10 mouse cellular contexts compared by ENCODE assay signal in genomic region chr9:53829866-53830209, GRCm38 (mm10). TPM values are rescaled to one million over a fixed set of nuclear protein-coding genes. Genes with fewer than 3 reads are reported as not detected.
DNase-seq lines count a peak whose midpoint lies in the region; ATAC-seq lines count a peak whose summit lies in the region.
"Had no signal": no experiment of that assay in that cellular context is flagged by ENCODE, and none has a peak within 500 bp of the region (broad histone marks: within the 10 kb centered on the region; RNA-seq: fewer than 3 reads in every experiment).

No protein-coding gene starts in this region.

- peak overlapping the region; percentile 62 for H3K4me2 ChIP-seq in kidney, embryonic 14.5 days (replicated peaks; ENCODE audit: low read depth, low read length)
- peak overlapping the region; percentile 64 for H3K4me2 ChIP-seq in hindbrain, embryonic 15.5 days
- peak overlapping the region; percentile 64 for H3K4me2 ChIP-seq in midbrain, embryonic 15.5 days

- no peaks in the 10 kb centered on the region for H3K36me3 ChIP-seq in kidney, embryonic 14.5 days (ENCODE audit: control insufficient read depth, insufficient read depth, low read length)
- no peaks in the 10 kb centered on the region for H3K36me3 ChIP-seq in embryonic facial prominence, embryonic 10.5 days (replicated peaks)
- H3K36me3 ChIP-seq in hindbrain, embryonic 15.5 days = no peaks in the 10 kb centered on the region
- H3K36me3 ChIP-seq in midbrain, embryonic 15.5 days (replicated peaks) = no peaks in the 10 kb centered on the region

- peak overlapping the region; percentile 44 for H3K4me3 ChIP-seq in kidney, embryonic 14.5 days (ENCODE audit: low read length)
- peak overlapping the region; percentile 55 for H3K4me3 ChIP-seq in embryonic facial prominence, embryonic 10.5 days
- peak overlapping the region; percentile 45 for H3K4me3 ChIP-seq in hindbrain, embryonic 15.5 days
- peak overlapping the region; percentile 51 for H3K4me3 ChIP-seq in midbrain, embryonic 15.5 days

- H3K9me3 ChIP-seq in kidney, embryonic 14.5 days (ENCODE audit: control insufficient read depth, low read length) = no peaks in the 10 kb centered on the region
- H3K9me3 ChIP-seq in embryonic facial prominence, embryonic 10.5 days = no peaks in the 10 kb centered on the region
- H3K9me3 ChIP-seq in hindbrain, embryonic 15.5 days = no peaks in the 10 kb centered on the region
- H3K9me3 ChIP-seq in midbrain, embryonic 15.5 days = no peaks in the 10 kb centered on the region

- peak overlapping the region; percentile 51; the same call in 1 of the 2 replicates for H3K9ac ChIP-seq in kidney, embryonic 14.5 days (ENCODE audit: low read depth, low read length)
- peak overlapping the region; percentile 57 for H3K9ac ChIP-seq in hindbrain, embryonic 15.5 days
- H3K9ac ChIP-seq in midbrain, embryonic 15.5 days = peak overlapping the region; percentile 61

- 0 out of 2 replicates have a peak, but pooled peaks cover 3% of the 10 kb centered on the region for H3K27me3 ChIP-seq in kidney, embryonic 14.5 days (ENCODE audit: control insufficient read depth, insufficient read depth, low read length)
- H3K27me3 ChIP-seq in embryonic facial prominence, embryonic 10.5 days (replicated peaks; ENCODE audit: low read depth, poor library complexity, severe bottlenecking) = peaks cover 8% of the 10 kb centered on the region; the same call in 1 of the 2 replicates
- no peaks in the 10 kb centered on the region for H3K27me3 ChIP-seq in hindbrain, embryonic 15.5 days
- no peaks in the 10 kb centered on the region for H3K27me3 ChIP-seq in midbrain, embryonic 15.5 days (replicated peaks)

- no peak for DNase-seq in kidney, postnatal 10 days
- no peak for DNase-seq in embryonic facial prominence, embryonic 10.5 days (ENCODE audit: low spot score)
- DNase-seq in cerebellum, postnatal 14 days = no peak
- no peak for DNase-seq in cerebellum, postnatal 25 days
- no peak for DNase-seq in ovary, postnatal 10 days (ENCODE audit: low spot score)
- DNase-seq: gastrocnemius, postnatal 14 days had no signal

- WGBS in kidney, embryonic 14.5 days = 37% methylated on average over 2 of the region's 2 CpGs
- 40% methylated on average over 2 of the region's 2 CpGs for WGBS in embryonic facial prominence, embryonic 10.5 days
- WGBS in hindbrain, embryonic 15.5 days = 36% methylated on average over 2 of the region's 2 CpGs
- WGBS in midbrain, embryonic 15.5 days = 28% methylated on average over 2 of the region's 2 CpGs

- no peak for ATAC-seq in kidney, embryonic 14.5 days (ENCODE audit: low FRiP score, low TSS enrichment)
- peak; percentile 73 for ATAC-seq in hindbrain, embryonic 15.5 days (ENCODE audit: low FRiP score, low read depth)
- ATAC-seq in midbrain, embryonic 15.5 days (replicated peaks) = peak; percentile 78
- ATAC-seq: Patski had no signal

- H3K4me1 ChIP-seq in kidney, embryonic 14.5 days (ENCODE audit: control insufficient read depth, insufficient read depth, low read length) = no peaks in the 10 kb centered on the region
- H3K4me1 ChIP-seq in embryonic facial prominence, embryonic 10.5 days = no peaks in the 10 kb centered on the region
- H3K4me1 ChIP-seq in hindbrain, embryonic 15.5 days (replicated peaks) = peaks cover 4% of the 10 kb centered on the region; the same call in 1 of the 2 replicates
- H3K4me1 ChIP-seq in midbrain, embryonic 15.5 days = peaks cover 3% of the 10 kb centered on the region; the same call in 1 of the 2 replicates

- H3K27ac ChIP-seq in kidney, embryonic 14.5 days (ENCODE audit: low read depth, low read length) = no peak overlapping the region
- H3K27ac ChIP-seq in embryonic facial prominence, embryonic 10.5 days (replicated peaks) = peak overlapping the region; percentile 31
- H3K27ac ChIP-seq in hindbrain, embryonic 15.5 days (replicated peaks) = peak overlapping the region; percentile 81
- peak overlapping the region; percentile 78 for H3K27ac ChIP-seq in midbrain, embryonic 15.5 days

RNA-seq across cellular contexts. Expression of gene Sln, which starts 20.1 kb away (rescaled TPM):
- polyA plus RNA-seq in kidney, embryonic 14.5 days (2014; fragmentation: Nextera tagmentation; extraction: Ambion mirVana) = 0.39 and 0.49 TPM in 2 replicates
- 0.22 TPM in 1 of 2 replicates, not detected in the other for polyA plus RNA-seq in embryonic facial prominence, embryonic 10.5 days (2016; fragmentation: Nextera tagmentation; extraction: Ambion mirVana)
- polyA plus RNA-seq in hindbrain, embryonic 15.5 days (2015; fragmentation: Nextera tagmentation; extraction: Ambion mirVana) = 0.14 and 0.20 TPM in 2 replicates
- 0.26 TPM in 1 of 2 replicates, not detected in the other for polyA plus RNA-seq in midbrain, embryonic 15.5 days (2015; fragmentation: Nextera tagmentation; extraction: Ambion mirVana)
- polyA plus RNA-seq: Patski had no signal

RNA-seq across cellular contexts. Expression of gene Slc35f2, which starts 58.5 kb away (rescaled TPM):
- polyA plus RNA-seq in kidney, embryonic 14.5 days (2014; fragmentation: Nextera tagmentation; extraction: Ambion mirVana) = 7.6 and 11.2 TPM in 2 replicates
- 7.0 and 7.7 TPM in 2 replicates for polyA plus RNA-seq in embryonic facial prominence, embryonic 10.5 days (2016; fragmentation: Nextera tagmentation; extraction: Ambion mirVana)
- polyA plus RNA-seq in hindbrain, embryonic 15.5 days (2015; fragmentation: Nextera tagmentation; extraction: Ambion mirVana) = 16.7 and 18.0 TPM in 2 replicates
- 10.3 and 10.7 TPM in 2 replicates for polyA plus RNA-seq in midbrain, embryonic 15.5 days (2015; fragmentation: Nextera tagmentation; extraction: Ambion mirVana)
